Mouse (Mus musculus) megakaryocyte progenitor cell, adult 5-6 weeks (primary cell): ENCODE data around the gene Chrna4. TPM values are rescaled to one million over a fixed set of nuclear protein-coding genes. Genes with fewer than 3 reads are reported as not detected.

ENCODE experiments used
- ATAC-seq: replicated peaks from 2 replicates; pipeline ENCODE4 v1.8.0; 2016; ENCODE audit warnings: mild to moderate bottlenecking, moderate TSS enrichment, inconsistent platforms; ENCODE audit not compliant: poor library complexity
- total RNA-seq, 2 experiments: library from RNA; stranded (forward) in 1 of 2; stranded (reverse) in 1 of 2; fragments of 157-497, 149-512 nt in 1 of 2; fragments of 200-1000 nt in 1 of 2; gene quantifications; 2 replicates each; pipeline versions ENCODE4 v1.2.3 to v1.2.4; 2015 to 2017

Gene Chrna4
- total RNA-seq (2015) (not detected in 2 replicates), total RNA-seq (2017) (not detected in 2 replicates)

DNA sequence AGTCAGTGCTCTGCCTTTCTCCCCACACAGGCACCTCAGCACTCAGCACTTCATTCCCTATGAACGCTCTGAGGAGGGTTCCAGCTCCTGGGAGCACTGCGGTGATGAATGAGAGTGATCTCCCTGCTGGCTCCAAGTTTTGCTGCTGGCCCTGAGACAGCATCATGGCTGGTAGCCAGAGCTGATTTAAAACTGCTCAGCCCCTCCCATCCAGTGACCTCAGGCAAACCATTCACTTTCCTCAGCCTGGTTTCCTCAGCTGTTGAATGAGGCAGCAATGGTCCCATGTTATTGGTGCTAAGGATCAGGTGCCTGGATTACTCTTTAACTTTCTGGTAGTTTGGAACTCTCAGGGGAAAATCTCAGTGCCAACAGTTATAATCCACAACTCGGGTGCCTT lies at the start of gene Chrna4:
Chrna4 (minus strand) TSS at position 110 of the 400 bp plus-strand sequence.
- ATAC-seq: no peak

DNA sequence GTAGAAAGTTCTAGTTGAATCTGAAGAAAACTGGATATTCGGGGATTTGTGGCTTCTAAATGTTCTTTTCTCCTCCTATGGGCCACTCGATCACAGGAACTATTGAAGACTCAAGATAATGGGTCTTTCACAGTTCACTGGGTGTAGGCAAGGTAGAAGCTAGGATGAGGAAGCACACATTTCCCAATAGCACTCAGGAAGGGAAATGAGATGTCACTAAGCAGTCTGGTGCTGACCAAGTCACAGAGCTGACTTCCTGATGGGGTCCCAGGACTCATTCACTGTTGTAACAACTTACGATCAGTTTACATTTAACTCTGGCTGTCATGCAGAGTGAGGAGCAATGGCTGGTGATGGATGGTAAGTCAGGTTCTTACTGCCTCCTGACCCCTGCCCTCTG lies 46.8 kb upstream of the Chrna4 start:
- ATAC-seq: peak; percentile 83

DNA sequence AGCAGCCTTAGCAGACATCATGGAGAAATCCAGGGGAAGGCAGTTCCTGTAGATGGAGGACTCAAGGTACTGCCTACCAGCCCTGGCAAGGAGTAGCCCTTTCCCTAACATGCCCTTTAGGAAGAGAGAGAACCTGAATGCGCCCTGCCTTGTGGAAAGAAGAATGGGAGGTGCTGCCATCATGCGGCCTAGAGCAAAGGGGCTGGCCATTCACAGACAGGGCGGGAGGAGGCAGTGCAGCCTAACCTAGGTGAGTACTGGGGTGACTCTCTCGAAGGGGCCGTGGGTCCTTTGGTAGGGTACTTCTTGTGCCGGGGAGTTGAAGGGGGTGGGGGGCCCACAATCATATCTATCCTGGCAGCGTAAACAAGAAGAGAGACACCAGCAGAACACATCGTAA lies 41.7 kb upstream of the Chrna4 start:
- ATAC-seq: no peak

DNA sequence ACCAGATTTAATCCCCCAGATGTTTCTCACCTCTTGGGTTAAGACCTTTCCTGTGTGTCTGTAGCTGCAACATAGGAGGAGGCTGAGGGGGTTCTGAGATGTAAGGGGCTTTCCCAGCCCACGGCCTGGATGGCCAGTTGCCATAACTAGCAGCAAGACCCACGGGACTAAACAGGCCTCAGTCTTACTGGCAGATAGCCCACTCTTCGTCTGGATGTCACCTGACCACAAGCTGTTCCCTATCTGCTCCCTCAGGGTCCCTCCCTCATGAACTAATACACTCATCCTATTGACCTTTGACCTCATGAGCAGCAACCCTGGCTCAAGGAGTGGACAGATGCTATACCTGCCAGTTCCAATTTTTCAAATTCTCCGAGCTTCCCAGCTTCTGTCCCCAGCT lies 40.6 kb upstream of the Chrna4 start:
- no peak for ATAC-seq

DNA sequence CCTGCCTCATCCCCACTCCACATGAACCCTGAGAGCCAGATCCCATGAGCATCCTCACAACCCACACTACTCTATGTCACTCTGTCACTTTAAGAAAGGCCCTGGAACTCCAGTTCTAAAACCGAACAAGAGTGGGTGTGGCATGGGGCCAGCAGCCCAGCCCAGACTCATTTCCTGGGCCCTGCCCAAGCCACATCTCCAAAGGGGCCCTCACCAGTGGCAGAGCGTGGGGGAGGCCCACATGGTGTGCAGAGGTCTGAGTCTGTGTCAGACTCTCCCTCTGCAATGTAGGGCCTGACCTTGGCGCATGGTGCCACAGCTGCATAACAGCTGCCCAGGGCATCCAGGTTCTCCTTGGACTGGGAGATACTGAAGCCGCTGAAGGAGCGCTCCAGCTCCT lies 37.5 kb upstream of the Chrna4 start:
- ATAC-seq: no peak

DNA sequence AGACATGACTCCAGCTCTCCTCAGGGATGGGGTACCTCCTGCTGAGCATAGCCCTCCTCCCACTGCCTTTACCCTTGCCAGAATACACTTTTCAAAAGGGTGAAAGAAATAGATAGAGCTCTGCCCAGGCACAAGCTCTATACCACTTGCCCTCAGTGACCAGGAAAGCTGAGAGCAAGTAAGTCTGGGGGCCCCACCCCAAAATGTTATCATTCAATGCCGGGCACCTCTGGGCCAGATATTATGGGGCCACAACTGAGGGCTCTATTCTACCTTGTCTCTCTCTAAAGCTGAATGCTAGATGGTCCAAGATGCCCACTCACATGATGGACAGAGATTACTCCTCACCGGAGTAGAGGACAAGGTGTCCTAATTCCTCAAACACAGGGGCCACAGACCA lies 36.2 kb upstream of the Chrna4 start:
- no peak for ATAC-seq

DNA sequence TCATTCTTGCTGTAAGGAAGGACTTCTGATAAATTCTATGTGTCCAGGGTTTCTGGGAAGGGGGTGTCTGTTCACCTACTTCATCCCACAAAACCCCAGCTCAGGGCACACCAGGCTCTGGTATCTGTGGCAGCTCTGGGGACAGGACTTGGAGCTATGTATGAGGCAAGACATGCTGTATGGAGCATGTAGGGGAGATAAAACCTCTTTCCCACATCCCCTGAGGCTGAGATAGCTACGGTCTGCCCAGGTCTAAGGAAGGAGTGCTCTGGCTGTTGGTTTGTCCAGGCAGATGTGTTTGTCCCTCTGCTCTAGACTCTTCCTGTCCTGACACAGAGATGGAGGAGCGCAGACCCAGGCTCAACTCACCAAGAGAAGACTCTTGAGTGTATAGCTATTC lies 35.6 kb upstream of the Chrna4 start:
- no peak for ATAC-seq

DNA sequence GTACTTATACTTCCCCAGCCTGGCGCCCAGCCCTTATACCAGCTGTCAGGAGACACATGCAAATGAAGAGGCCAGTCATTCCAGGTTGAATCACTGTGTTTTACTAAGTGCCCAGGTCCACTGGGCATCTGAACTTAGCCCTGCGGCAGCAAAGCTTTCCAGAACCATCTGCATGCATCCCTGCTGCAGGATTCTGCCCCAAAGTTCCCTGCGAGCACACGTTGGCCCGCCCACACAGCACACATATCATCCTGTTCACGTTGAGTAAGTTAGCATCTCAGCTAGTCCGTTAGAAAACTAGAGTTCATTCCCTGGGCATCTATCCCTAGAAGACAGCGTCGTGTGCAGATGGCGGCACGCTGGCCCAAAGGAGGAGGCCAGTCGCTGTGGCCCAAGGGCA lies 32.2 kb upstream of the Chrna4 start:
- no peak for ATAC-seq

DNA sequence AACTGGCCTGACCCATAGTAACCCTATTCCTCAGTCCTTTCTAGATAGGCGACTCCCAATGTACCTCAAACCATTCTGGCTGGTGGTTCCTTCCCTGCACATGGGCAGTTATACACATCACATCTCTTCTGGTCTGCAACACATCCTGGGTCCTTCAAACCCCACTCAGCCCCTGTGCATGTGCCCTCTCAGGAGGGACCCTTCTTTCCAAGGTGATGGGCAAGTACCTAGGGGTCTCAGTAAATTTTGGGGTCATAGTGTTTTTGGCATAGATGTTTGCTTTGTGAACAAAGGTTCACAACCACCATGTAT lies 29.0 kb upstream of the Chrna4 start:
- ATAC-seq: no peak

DNA sequence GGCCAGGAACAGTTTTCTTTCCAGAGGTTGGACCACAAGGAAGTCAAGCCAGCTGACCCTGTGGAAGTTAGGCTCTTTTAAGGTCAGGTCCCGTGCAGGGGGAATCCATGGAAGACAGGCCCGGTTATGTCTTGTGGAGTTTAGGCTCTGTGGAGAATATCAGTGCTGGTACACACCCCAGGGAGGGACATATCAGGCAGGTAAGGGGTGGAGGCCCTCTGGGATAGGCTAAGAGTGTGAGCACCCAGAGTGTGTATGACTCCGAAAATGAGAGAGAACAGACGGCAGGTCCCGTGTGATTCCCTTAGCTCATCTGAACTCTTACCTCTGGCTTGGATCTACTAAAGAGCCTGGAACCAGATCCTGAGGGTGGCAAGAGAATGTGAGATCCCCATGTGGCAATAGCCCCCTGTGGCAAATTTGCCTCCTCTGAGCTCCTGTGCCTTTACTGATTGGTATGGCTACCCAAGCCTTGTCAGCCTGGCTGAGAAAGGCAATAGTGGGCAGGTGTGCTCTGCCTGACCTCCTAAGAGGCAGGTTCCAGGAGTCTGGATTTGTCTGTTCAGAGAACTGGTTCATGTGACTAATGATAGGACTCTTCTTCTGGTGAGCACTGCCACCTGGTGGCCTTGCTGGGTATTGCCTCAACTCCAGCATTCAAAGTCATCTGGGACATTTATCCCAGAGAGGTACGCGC lies 28.5 kb upstream of the Chrna4 start:
- peak; percentile 99 for ATAC-seq

DNA sequence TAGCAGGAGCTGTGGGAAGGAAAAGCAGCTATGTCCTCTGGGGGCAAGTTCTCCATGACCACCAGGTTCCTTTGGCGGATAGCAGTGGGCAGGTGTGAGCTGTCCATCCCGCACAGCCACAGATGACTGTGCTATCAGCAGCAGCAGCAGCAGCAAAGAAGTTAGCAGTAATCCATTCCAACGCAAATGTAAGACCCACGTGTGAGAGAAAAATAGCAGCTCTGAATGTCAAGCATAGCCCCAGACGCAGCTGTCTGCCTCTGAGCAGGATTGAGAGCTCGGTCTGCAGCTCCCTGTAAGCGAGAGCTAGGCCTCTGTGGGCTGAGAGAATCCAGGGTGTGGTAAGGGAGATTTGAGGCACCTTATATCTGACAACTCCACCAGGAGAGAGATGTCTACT lies 26.8 kb upstream of the Chrna4 start:
- no peak for ATAC-seq

DNA sequence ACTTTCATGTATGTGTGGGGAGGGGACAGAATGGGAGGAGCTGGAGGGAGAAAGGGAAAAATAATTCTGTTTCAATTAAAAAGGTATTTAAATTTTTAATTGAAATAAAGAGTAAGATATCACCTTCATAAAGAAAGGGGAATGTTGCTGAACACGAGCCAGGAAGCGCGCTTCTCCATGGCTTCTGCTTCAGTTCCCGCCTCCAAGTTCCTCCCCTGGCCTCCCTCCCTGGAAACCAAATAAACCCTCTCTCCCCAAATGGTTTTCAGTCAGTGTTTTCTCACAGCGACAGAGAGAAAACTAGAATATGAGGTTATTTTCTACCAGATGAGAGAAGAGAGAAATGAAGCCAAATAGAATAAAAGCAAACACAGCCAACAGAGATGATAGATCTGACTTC lies 25.2 kb upstream of the Chrna4 start:
- ATAC-seq: no peak

DNA sequence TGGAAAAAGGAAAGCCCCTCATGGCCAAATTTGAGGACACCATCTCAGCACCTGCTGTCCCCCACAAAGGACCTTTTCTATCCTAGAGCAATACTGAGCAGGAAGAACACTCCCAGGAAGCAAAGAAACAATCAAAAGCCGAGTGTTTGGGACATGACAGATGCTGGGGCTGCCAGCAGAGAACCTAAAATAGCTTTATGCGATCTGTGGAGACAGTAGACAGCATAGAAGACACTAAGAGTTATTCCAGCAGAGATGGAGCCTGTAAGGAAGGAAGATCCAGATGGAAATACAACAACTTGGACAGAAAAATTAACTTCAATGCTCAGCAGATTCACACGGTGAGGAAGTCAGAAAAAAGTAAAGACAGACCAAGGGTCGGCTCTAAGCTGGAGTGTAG lies 22.5 kb upstream of the Chrna4 start:
- ATAC-seq: no peak

DNA sequence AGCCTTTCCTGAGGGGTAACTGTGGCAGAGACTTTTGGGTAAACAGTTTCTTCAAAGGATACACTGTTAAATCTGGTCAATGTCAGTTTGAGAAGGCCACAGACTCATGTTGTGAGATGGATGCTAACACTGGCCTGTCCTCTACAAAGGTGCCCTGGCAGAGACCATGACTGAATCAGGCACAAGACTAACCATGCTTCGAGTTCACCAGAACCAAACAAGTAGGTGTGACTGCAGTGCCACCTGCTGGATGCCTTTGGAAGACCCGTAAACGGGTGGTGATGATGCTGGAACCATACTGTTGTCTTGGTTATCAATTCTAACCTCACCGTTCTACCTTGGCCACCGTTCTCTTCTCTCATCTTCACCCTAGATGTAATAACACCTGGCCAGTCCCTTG lies 16.8 kb upstream of the Chrna4 start:
- peak; percentile 98 for ATAC-seq

DNA sequence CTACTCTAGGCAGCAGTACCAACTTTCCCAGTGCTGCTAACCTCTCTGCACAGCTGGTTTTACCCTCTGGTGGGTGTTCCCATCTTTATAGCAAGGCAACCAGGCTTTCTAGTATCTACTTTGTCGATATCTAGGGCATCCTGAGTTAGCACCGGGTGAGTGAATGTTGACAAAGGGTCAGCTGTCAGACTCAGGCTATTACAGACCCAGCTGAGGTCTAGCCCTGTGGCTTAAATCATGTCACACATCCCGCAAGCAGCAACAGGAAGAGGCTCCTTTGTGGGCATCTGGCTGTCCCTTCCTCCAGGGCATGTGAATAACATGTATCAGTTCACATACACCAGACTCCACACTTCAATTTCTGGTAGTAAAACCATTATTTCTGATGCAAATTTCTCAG lies 14.8 kb upstream of the Chrna4 start:
- ATAC-seq: no peak

DNA sequence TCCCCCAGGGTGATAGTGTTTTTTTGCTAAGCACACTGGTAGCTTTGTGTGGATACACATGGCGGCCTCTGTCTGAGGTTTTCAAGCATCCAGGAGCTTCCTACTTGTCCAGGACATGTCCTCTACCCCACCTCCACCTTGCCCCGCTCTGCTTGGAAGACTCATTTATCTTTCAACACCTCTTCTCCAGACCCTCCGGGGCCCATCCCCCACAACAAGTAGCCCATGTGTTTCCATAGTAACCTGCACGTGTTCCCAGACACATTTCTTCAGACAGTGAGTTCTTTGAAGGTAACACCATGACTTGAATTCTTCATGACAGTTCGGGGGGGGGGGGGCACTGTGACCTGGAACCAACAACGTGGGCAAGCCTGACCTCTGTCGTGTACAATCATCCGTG lies 14.0 kb upstream of the Chrna4 start:
- ATAC-seq: no peak

DNA sequence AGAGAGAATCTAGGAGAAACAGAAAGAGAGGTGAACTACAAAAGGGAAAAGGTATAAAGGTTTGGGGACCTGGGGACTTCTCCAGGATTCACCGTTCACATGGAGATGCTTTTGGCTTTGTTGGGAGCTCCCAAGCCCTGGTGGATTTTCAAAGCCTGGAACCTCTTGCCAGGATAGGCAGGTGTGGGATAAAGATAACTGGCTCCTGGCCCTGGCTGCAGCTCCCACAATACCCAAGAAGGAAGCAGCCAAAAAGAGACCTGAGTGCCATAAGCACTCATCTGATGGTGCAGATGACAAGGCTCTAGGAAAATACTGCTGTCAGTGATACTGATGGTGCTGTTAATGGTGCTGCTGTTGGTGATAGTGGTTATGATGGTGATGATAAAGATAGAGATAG lies 8.8 kb upstream of the Chrna4 start:
- no peak for ATAC-seq

DNA sequence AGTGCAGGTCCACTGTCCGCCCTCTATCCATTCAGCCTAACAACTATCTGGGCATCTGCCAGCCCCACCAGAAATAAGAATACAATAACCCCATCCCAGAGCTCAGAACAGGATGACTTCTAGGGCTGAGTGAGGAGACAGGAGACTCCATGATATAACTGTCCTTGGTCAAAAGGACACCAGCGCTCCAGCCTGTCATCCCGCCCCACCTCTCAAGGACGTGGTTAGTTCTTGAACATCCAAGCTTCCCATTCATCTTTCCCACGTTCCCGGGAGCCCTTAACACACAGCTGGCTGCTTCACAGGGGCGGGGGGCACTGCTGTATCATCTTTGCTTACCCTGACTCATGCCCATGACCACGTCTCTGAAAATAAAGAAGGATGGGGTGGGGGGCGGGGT lies 5.6 kb upstream of the Chrna4 start:
- ATAC-seq: no peak

DNA sequence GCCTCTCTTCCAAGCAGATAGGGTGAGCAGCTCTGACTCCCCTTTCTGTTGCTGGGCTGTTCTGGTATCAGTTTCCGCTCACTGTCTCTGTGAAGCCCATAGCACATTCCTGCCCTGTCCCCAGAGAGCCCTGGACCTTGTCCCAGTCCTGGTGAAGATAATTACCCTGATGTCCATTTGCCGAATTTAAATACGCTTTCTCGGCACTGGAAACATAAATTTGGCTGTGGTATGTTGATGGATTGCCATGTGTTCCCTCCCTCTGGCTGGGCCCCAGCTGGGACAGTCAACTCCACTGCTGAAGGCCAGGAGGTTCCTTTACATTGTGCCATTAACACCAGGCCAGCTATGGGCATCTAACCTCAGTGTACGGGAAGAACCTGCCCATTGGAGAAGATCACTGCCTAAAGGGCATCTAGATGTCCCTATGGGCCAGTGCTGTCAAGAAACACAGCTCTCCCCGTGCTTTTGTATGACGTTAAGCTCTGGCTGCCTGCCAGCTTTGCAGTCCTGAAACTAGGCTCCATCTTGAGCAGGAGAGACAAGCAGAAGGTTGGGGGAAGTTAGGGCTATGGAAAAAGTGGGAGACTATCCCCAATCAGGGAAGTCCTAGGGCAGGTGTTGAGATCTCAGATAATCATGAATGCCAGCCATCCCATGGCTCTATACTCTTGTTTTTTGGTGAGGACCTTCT lies 5.1 kb upstream of the Chrna4 start:
- ATAC-seq: no peak

DNA sequence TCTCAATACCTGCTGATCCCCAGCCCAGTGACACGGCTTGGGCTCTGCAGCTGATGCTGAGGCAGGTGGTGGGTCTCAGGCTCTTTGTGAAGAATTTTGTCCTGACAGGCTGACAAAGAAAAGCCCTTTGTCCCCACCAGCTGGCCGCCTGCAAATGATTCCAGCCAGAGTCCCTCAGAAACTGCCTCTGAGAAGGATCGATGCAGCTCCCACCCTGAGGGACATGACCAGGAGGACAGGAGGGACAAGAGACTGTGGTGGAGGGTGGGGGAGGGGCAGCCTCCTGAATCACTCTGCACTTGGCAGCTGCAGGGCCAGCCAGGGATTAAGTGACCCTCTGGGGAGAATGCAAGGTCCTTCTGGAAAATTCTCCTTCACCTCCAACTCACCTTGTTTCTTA lies 655 bp upstream of the Chrna4 start:
- no peak for ATAC-seq

DNA sequence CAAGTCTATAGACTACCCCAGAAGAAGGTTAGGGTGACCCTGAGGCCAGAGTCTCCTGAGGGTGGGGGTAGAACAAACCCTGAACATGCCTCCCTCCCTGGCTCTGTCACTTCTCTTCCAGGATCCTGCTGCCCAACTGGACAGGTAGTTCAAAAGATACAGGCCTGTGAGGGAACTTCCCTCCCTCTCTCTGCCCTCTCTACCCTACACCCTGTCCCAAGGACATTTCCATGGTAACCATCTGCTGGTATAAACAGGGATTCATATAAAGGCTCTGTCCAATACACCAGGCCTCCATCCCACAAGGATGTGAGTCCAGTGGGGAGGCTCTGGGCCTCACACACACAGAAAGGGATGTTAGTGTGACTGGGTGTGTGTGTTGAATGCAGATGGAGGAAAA lies 970 bp downstream of the Chrna4 start:
- ATAC-seq: no peak

DNA sequence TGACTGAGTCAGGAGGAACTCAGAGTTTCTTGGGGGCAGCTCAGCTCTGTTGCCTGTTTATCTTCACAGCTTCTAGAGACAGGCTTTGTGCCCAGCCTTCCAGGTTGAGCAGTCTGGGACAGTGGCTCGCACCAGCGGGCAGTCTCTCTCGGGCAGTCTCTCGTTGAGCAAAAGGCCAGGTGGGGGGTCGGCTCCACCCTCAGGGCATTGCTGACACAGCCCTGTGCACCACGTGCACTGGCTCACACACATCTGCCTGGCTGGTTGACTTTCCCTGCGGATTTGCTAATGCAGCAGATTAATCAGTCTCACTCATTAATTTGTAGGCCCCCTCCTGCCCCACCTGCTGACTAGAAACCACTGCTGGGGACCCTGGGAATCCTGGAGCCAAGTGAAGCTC lies 1.4 kb downstream of the Chrna4 start:
- ATAC-seq: no peak

DNA sequence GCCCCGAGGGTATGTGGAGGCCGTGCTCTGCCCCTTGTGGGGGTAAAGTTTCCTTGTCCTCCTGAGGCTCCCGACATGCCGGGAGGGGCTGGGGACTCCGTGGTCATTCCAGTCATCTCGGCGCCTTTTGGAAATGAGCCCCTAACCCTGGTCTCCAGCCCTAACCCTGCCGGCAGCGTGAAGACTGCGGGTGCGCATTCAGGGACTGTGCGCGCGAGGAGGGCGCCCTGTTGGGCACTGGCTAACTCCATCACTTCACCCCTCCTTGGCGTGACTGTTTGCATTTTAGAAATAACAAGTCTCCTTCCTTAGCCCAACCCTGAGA lies 4.0 kb downstream of the Chrna4 start:
- ATAC-seq: no peak
